Comparison of ENCODE assay signal across 17 mouse cellular contexts in genomic region chr1:132678935-132679334, GRCm38 (mm10).
DNase-seq lines count a peak whose midpoint lies in the region; ATAC-seq and TF ChIP-seq lines count a peak whose summit lies in the region.
"Had no signal": no experiment of that assay in that cellular context is flagged by ENCODE, and none has a peak within 500 bp of the region (broad histone marks: within the 10 kb centered on the region; RNA-seq: fewer than 3 reads in every experiment).

No protein-coding gene starts in this region.

- H3K4me1 ChIP-seq in forebrain, embryonic 12.5 days, result peaks cover 20% of the 10 kb centered on the region
- no peaks in the 10 kb centered on the region for H3K4me1 ChIP-seq in forebrain, postnatal 0 days (ENCODE audit: insufficient read depth)
- H3K4me1 ChIP-seq in midbrain, embryonic 15.5 days, result peaks cover 17% of the 10 kb centered on the region
- H3K4me1 ChIP-seq: embryonic facial prominence, embryonic 13.5 days had no signal

- H3K9me3 ChIP-seq in forebrain, embryonic 12.5 days, result no peaks in the 10 kb centered on the region
- no peaks in the 10 kb centered on the region for H3K9me3 ChIP-seq in forebrain, postnatal 0 days (ENCODE audit: low read length)
- no peaks in the 10 kb centered on the region for H3K9me3 ChIP-seq in midbrain, embryonic 15.5 days
- H3K9me3 ChIP-seq: embryonic facial prominence, embryonic 13.5 days; heart, embryonic 10.5 days had no signal

- no peak for DNase-seq in layer of hippocampus, adult 2 months (ENCODE audit: low spot score in 2 of 2)
- no peak for DNase-seq in layer of hippocampus, adult 8-10 months (ENCODE audit: low spot score in 2 of 2)
- DNase-seq in forebrain, postnatal 0 days, result no peak
- no peak for DNase-seq in thymus, adult 18-20 months
- no peak for DNase-seq in left cerebral cortex, postnatal 36 days (ENCODE audit: low spot score in 2 of 2)
- DNase-seq: adrenal gland, adult 8-10 months; cerebellum, postnatal 14 days; kidney, adult 18-20 months; kidney, postnatal 10 days; left cerebral cortex, postnatal 4 days; liver; lung, postnatal 14 days; retina, postnatal 1 day had no signal

- intact Hi-C loops in left cerebral cortex, postnatal 36 days (cut with DNase I), result no loop called here

- WGBS in forebrain, embryonic 12.5 days, result 63% methylated on average over 12 of the region's 12 CpGs
- 38% methylated on average over 12 of the region's 12 CpGs for WGBS in forebrain, postnatal 0 days
- WGBS in midbrain, embryonic 15.5 days, result 42% methylated on average over 12 of the region's 12 CpGs

- TF ChIP-seq CTCF in layer of hippocampus, adult 2 months (conservative IDR thresholded peaks at IDR 0.05), result no peak
- TF ChIP-seq CTCF in forebrain, postnatal 0 days (IDR thresholded peaks at IDR 0.05; ENCODE audit: low read depth), result no peak

- H3K27me3 ChIP-seq in forebrain, embryonic 12.5 days, result no peaks in the 10 kb centered on the region
- no peaks in the 10 kb centered on the region for H3K27me3 ChIP-seq in forebrain, postnatal 0 days (ENCODE audit: insufficient read depth, low read length)
- H3K27me3 ChIP-seq in midbrain, embryonic 15.5 days (replicated peaks), result no peaks in the 10 kb centered on the region
- H3K27me3 ChIP-seq: embryonic facial prominence, embryonic 13.5 days had no signal

- H3K36me3 ChIP-seq in forebrain, embryonic 12.5 days (replicated peaks), result no peaks in the 10 kb centered on the region
- 0 out of 2 replicates have a peak, but pooled peaks cover 6% of the 10 kb centered on the region for H3K36me3 ChIP-seq in forebrain, postnatal 0 days (ENCODE audit: insufficient read depth)
- H3K36me3 ChIP-seq in midbrain, embryonic 15.5 days (replicated peaks), result no peaks in the 10 kb centered on the region
- H3K36me3 ChIP-seq: embryonic facial prominence, embryonic 13.5 days; heart, embryonic 10.5 days had no signal

- no peak overlapping the region for H3K9ac ChIP-seq in forebrain, embryonic 12.5 days
- no peak overlapping the region for H3K9ac ChIP-seq in forebrain, postnatal 0 days
- H3K9ac ChIP-seq in midbrain, embryonic 15.5 days, result no peak overlapping the region
- H3K9ac ChIP-seq: embryonic facial prominence, embryonic 13.5 days had no signal

- no peak overlapping the region for H3K4me3 ChIP-seq in layer of hippocampus, adult 2 months
- H3K4me3 ChIP-seq in forebrain, embryonic 12.5 days (replicated peaks), result no peak overlapping the region
- no peak overlapping the region for H3K4me3 ChIP-seq in forebrain, postnatal 0 days (ENCODE audit: low read depth, low read length)
- H3K4me3 ChIP-seq in midbrain, embryonic 15.5 days, result no peak overlapping the region
- H3K4me3 ChIP-seq: embryonic facial prominence, embryonic 13.5 days; heart, embryonic 10.5 days had no signal

- ATAC-seq in forebrain, embryonic 12.5 days (ENCODE audit: low FRiP score), result no peak
- ATAC-seq in forebrain, postnatal 0 days, result peak; percentile 43; the same call in 1 of the 2 replicates
- ATAC-seq in midbrain, embryonic 15.5 days (replicated peaks), result 0 out of 2 replicates have a peak, but pooled peaks have one; percentile 13

- H3K4me2 ChIP-seq in forebrain, embryonic 12.5 days, result no peak overlapping the region
- no peak overlapping the region for H3K4me2 ChIP-seq in forebrain, postnatal 0 days (ENCODE audit: low read depth)
- no peak overlapping the region for H3K4me2 ChIP-seq in midbrain, embryonic 15.5 days
- H3K4me2 ChIP-seq: embryonic facial prominence, embryonic 13.5 days had no signal

- peak overlapping the region; percentile 30; the same call in 1 of the 2 replicates for H3K27ac ChIP-seq in layer of hippocampus, adult 2 months
- 0 out of 2 replicates have a peak overlapping the region, but pooled peaks have one; percentile 31 for H3K27ac ChIP-seq in forebrain, embryonic 12.5 days
- H3K27ac ChIP-seq in forebrain, postnatal 0 days (ENCODE audit: low read depth, low read length), result no peak overlapping the region
- H3K27ac ChIP-seq in midbrain, embryonic 15.5 days, result no peak overlapping the region
- H3K27ac ChIP-seq: embryonic facial prominence, embryonic 13.5 days; heart, embryonic 10.5 days had no signal

Comparison
In these comparisons a context has a peak if more than half of its experiments do, and no peak if none do; other contexts are left out.
1. H3K27ac ChIP-seq: peak in layer of hippocampus, adult 2 months (single experiment) and forebrain, embryonic 12.5 days (single experiment); none in forebrain, postnatal 0 days (single experiment) and midbrain, embryonic 15.5 days (single experiment).